Mouse (Mus musculus): ENCODE measurements around the gene Crip1. TPM values are rescaled to one million over a fixed set of nuclear protein-coding genes. Genes with fewer than 3 reads are reported as not detected.
A peak's percentile ranks its signal among the peaks of the same experiment; 100 is the strongest.

Crip1 gene
- polyA plus RNA-seq, 1 experiment from 2014 or later, result 507 TPM

GRCm38 (mm10) chr12:113119516-113120410, 26.4 kb upstream of the Crip1 start:
- Histone ChIP-seq H3K27me3 (replicated peaks; ENCODE audit: control insufficient read depth, insufficient read depth, low read length) (no peaks in the 10 kb centered on the region), H3K27ac (replicated peaks; ENCODE audit: low read depth, low read length) (no peak overlapping the region), H3K4me2 (ENCODE audit: low read depth, low read length) (no peak overlapping the region), H3K36me3 (ENCODE audit: control insufficient read depth, insufficient read depth, low read length) (peaks cover 91% of the 10 kb centered on the region), H3K4me3 (ENCODE audit: low read depth, low read length) (no peak overlapping the region), H3K9me3 (ENCODE audit: control insufficient read depth, low read length) (no peaks in the 10 kb centered on the region), H3K9ac (ENCODE audit: low read depth, low read length) (no peak overlapping the region), H3K4me1 (ENCODE audit: control insufficient read depth, insufficient read depth, low read length) (no peaks in the 10 kb centered on the region)
- ATAC-seq (ENCODE audit: low read depth) (peak; percentile 71), DNase-seq (ENCODE audit: low spot score) (peak; percentile 82)
- WGBS, result 87% methylated on average over 20 of the region's 20 CpGs

GRCm38 (mm10) chr12:113124726-113125125, 21.4 kb upstream of the Crip1 start:
- Histone ChIP-seq H3K4me2 (ENCODE audit: low read depth, low read length) (no peak overlapping the region), H3K27ac (replicated peaks; ENCODE audit: low read depth, low read length) (no peak overlapping the region), H3K9me3 (ENCODE audit: control insufficient read depth, low read length) (no peaks in the 10 kb centered on the region), H3K4me1 (ENCODE audit: control insufficient read depth, insufficient read depth, low read length) (no peaks in the 10 kb centered on the region), H3K4me3 (ENCODE audit: low read depth, low read length) (no peak overlapping the region), H3K36me3 (ENCODE audit: control insufficient read depth, insufficient read depth, low read length) (peaks cover 99% of the 10 kb centered on the region), H3K27me3 (replicated peaks; ENCODE audit: control insufficient read depth, insufficient read depth, low read length) (no peaks in the 10 kb centered on the region), H3K9ac (ENCODE audit: low read depth, low read length) (no peak overlapping the region)
- ATAC-seq (ENCODE audit: low read depth), result no peak
- DNase-seq (ENCODE audit: low spot score), result no peak
- 84% methylated on average over 6 of the region's 6 CpGs for WGBS

- WGBS, result 100% methylated on average over 7 of the region's 8 CpGs
- no peaks in the 10 kb centered on the region for H3K4me1 ChIP-seq (ENCODE audit: control insufficient read depth, insufficient read depth, low read length)
- H3K4me2 ChIP-seq (ENCODE audit: low read depth, low read length), result no peak overlapping the region
- H3K27me3 ChIP-seq (replicated peaks; ENCODE audit: control insufficient read depth, insufficient read depth, low read length), result no peaks in the 10 kb centered on the region
- peaks cover 100% of the 10 kb centered on the region for H3K36me3 ChIP-seq (ENCODE audit: control insufficient read depth, insufficient read depth, low read length)
- no peak overlapping the region for H3K9ac ChIP-seq (ENCODE audit: low read depth, low read length)
- DNase-seq (ENCODE audit: low spot score) (no peak), ATAC-seq (ENCODE audit: low read depth) (no peak)
- no peak overlapping the region for H3K4me3 ChIP-seq (ENCODE audit: low read depth, low read length)
- H3K27ac ChIP-seq (replicated peaks; ENCODE audit: low read depth, low read length), result no peak overlapping the region
- H3K9me3 ChIP-seq (ENCODE audit: control insufficient read depth, low read length), result no peaks in the 10 kb centered on the region
Measured at GRCm38 (mm10) chr12:113130732-113131131, 15.4 kb upstream of the Crip1 start.

GRCm38 (mm10) chr12:113131601-113132000, 14.5 kb upstream of the Crip1 start:
- no peak for DNase-seq (ENCODE audit: low spot score)
- H3K4me1 ChIP-seq (ENCODE audit: control insufficient read depth, insufficient read depth, low read length), result no peaks in the 10 kb centered on the region
- no peak overlapping the region for H3K4me3 ChIP-seq (ENCODE audit: low read depth, low read length)
- no peak overlapping the region for H3K27ac ChIP-seq (replicated peaks; ENCODE audit: low read depth, low read length)
- ATAC-seq (ENCODE audit: low read depth), result no peak
- H3K4me2 ChIP-seq (ENCODE audit: low read depth, low read length), result no peak overlapping the region
- WGBS, result 97% methylated on average over 14 of the region's 14 CpGs
- H3K9ac ChIP-seq (ENCODE audit: low read depth, low read length), result no peak overlapping the region
- H3K27me3 ChIP-seq (replicated peaks; ENCODE audit: control insufficient read depth, insufficient read depth, low read length), result no peaks in the 10 kb centered on the region
- no peaks in the 10 kb centered on the region for H3K9me3 ChIP-seq (ENCODE audit: control insufficient read depth, low read length)
- H3K36me3 ChIP-seq (ENCODE audit: control insufficient read depth, insufficient read depth, low read length), result peaks cover 100% of the 10 kb centered on the region

GRCm38 (mm10) chr12:113132567-113132966, 13.5 kb upstream of the Crip1 start:
- WGBS, result 68% methylated on average over 2 of the region's 2 CpGs
- no peak for ATAC-seq (ENCODE audit: low read depth)

GRCm38 (mm10) chr12:113133260-113133659, 12.9 kb upstream of the Crip1 start:
- Histone ChIP-seq H3K4me2 (ENCODE audit: low read depth, low read length) (no peak overlapping the region), H3K27ac (replicated peaks; ENCODE audit: low read depth, low read length) (no peak overlapping the region), H3K9ac (ENCODE audit: low read depth, low read length) (no peak overlapping the region), H3K4me1 (ENCODE audit: control insufficient read depth, insufficient read depth, low read length) (no peaks in the 10 kb centered on the region), H3K27me3 (replicated peaks; ENCODE audit: control insufficient read depth, insufficient read depth, low read length) (no peaks in the 10 kb centered on the region), H3K4me3 (ENCODE audit: low read depth, low read length) (no peak overlapping the region), H3K36me3 (ENCODE audit: control insufficient read depth, insufficient read depth, low read length) (peaks cover 99% of the 10 kb centered on the region), H3K9me3 (ENCODE audit: control insufficient read depth, low read length) (no peaks in the 10 kb centered on the region)
- DNase-seq (ENCODE audit: low spot score), result no peak
- no peak for ATAC-seq (ENCODE audit: low read depth)
- 93% methylated on average over 9 of the region's 9 CpGs for WGBS

More at GRCm38 (mm10) chr12:113132567-113132966, 13.5 kb upstream of the Crip1 start:
- H3K27me3 ChIP-seq (replicated peaks; ENCODE audit: control insufficient read depth, insufficient read depth, low read length), result no peaks in the 10 kb centered on the region
- no peaks in the 10 kb centered on the region for H3K4me1 ChIP-seq (ENCODE audit: control insufficient read depth, insufficient read depth, low read length)
- H3K9ac ChIP-seq (ENCODE audit: low read depth, low read length), result no peak overlapping the region
- DNase-seq (ENCODE audit: low spot score), result peak; percentile 21
- H3K4me2 ChIP-seq (ENCODE audit: low read depth, low read length), result no peak overlapping the region
- no peak overlapping the region for H3K27ac ChIP-seq (replicated peaks; ENCODE audit: low read depth, low read length)
- H3K4me3 ChIP-seq (ENCODE audit: low read depth, low read length), result no peak overlapping the region
- H3K9me3 ChIP-seq (ENCODE audit: control insufficient read depth, low read length), result no peaks in the 10 kb centered on the region
- peaks cover 100% of the 10 kb centered on the region for H3K36me3 ChIP-seq (ENCODE audit: control insufficient read depth, insufficient read depth, low read length)

- 56% methylated on average over 4 of the region's 5 CpGs for WGBS
- ATAC-seq (ENCODE audit: low read depth) (no peak; the same call in 1 of the 2 replicates), DNase-seq (ENCODE audit: low spot score) (no peak)
- Histone ChIP-seq H3K27me3 (replicated peaks; ENCODE audit: control insufficient read depth, insufficient read depth, low read length) (no peaks in the 10 kb centered on the region), H3K9ac (ENCODE audit: low read depth, low read length) (no peak overlapping the region), H3K4me2 (ENCODE audit: low read depth, low read length) (no peak overlapping the region), H3K9me3 (ENCODE audit: control insufficient read depth, low read length) (no peaks in the 10 kb centered on the region), H3K4me1 (ENCODE audit: control insufficient read depth, insufficient read depth, low read length) (0 out of 2 replicates have a peak, but pooled peaks cover under 1% of the 10 kb centered on the region), H3K36me3 (ENCODE audit: control insufficient read depth, insufficient read depth, low read length) (peaks cover 97% of the 10 kb centered on the region), H3K4me3 (ENCODE audit: low read depth, low read length) (no peak overlapping the region), H3K27ac (replicated peaks; ENCODE audit: low read depth, low read length) (no peak overlapping the region)
Measured at GRCm38 (mm10) chr12:113133861-113134403, 12.2 kb upstream of the Crip1 start.

- Histone ChIP-seq H3K4me2 (ENCODE audit: low read depth, low read length) (no peak overlapping the region), H3K9ac (ENCODE audit: low read depth, low read length) (no peak overlapping the region), H3K9me3 (ENCODE audit: control insufficient read depth, low read length) (no peaks in the 10 kb centered on the region), H3K4me3 (ENCODE audit: low read depth, low read length) (no peak overlapping the region), H3K27me3 (replicated peaks; ENCODE audit: control insufficient read depth, insufficient read depth, low read length) (no peaks in the 10 kb centered on the region), H3K4me1 (ENCODE audit: control insufficient read depth, insufficient read depth, low read length) (peaks cover 6% of the 10 kb centered on the region; the same call in 1 of the 2 replicates), H3K36me3 (ENCODE audit: control insufficient read depth, insufficient read depth, low read length) (peaks cover 91% of the 10 kb centered on the region), H3K27ac (replicated peaks; ENCODE audit: low read depth, low read length) (no peak overlapping the region)
- ATAC-seq (ENCODE audit: low read depth) (no peak), DNase-seq (ENCODE audit: low spot score) (no peak)
- 100% methylated on average over 4 of the region's 4 CpGs for WGBS
Measured at GRCm38 (mm10) chr12:113134502-113134901, 11.6 kb upstream of the Crip1 start.

All from embryonic facial prominence, embryonic 14.5 days (tissue).